Mouse (Mus musculus) G1E (cell line): Measurements from ENCODE around the gene 5730522E02Rik. TPM values are rescaled to one million over a fixed set of nuclear protein-coding genes. Genes with fewer than 3 reads are reported as not detected.

Source experiments
- ATAC-seq: 2 replicates; pipeline ENCODE4 v1.8.0; 2016; ENCODE audit warnings: mild to moderate bottlenecking; ENCODE audit not compliant: insufficient number of reproducible peaks, poor library complexity, low FRiP score, severe bottlenecking; ENCODE audit errors: extremely low read depth
- DNase-seq: peaks from one replicate; pipeline ENCODE4 v3.0.0; 2012; ENCODE audit warnings: low spot score
- H3K27me3 ChIP-seq: 2 replicates; pipeline ENCODE4 v1.6.1; 2012; ENCODE audit warnings: mild to moderate bottlenecking, low read length, inconsistent platforms; ENCODE audit not compliant: insufficient read depth
- H3K36me3 ChIP-seq: replicated peaks from 2 replicates; pipeline ENCODE3; 2012; ENCODE audit warnings: mild to moderate bottlenecking, inconsistent platforms
- H3K4me1 ChIP-seq: 2 replicates; pipeline ENCODE4 v1.6.1; 2012; ENCODE audit warnings: low read depth, low read length, inconsistent platforms, mixed read lengths; ENCODE audit not compliant: insufficient read depth
- H3K4me3 ChIP-seq: 2 replicates; pipeline ENCODE4 v1.5.1; 2012; ENCODE audit warnings: low read depth, mild to moderate bottlenecking, inconsistent platforms, low read length, moderate library complexity, mixed read lengths
- H3K9me3 ChIP-seq: replicated peaks from 2 replicates; pipeline ENCODE4 v1.6.1; 2012; ENCODE audit warnings: inconsistent platforms
- CTCF ChIP-seq: IDR thresholded peaks from 2 replicates; pipeline ENCODE4 v1.5.1; 2012; ENCODE audit warnings: low read depth, low read length, inconsistent platforms, mixed read lengths
- GATA1 ChIP-seq: IDR thresholded peaks from 2 replicates; pipeline ENCODE4 v1.6.1; 2012; ENCODE audit warnings: borderline replicate concordance, low read length, inconsistent platforms, mixed read lengths
- GATA2 ChIP-seq: IDR thresholded peaks from 2 replicates; pipeline ENCODE4 v1.6.1; 2012; ENCODE audit warnings: low read depth, low read length, inconsistent platforms, borderline replicate concordance
- POLR2AphosphoS5 ChIP-seq: IDR thresholded peaks from 2 replicates; pipeline ENCODE4 v1.6.1; 2012; ENCODE audit warnings: low read depth, low read length, inconsistent platforms; ENCODE audit not compliant: insufficient replicate concordance
- TAL1 ChIP-seq: conservative IDR thresholded peaks from 2 replicates; pipeline ENCODE4 v1.6.1; 2012; ENCODE audit warnings: low read depth, low read length, inconsistent platforms, mixed read lengths
- polyA plus RNA-seq: library from polyadenylated mRNA; stranded (reverse); fragments of >175 nt; gene quantifications from 2 replicates; pipeline ENCODE4 v1.2.3, GENCODE M21; 2012
- total RNA-seq, 2 experiments: library from RNA; stranded (forward) in 1 of 2; stranded (reverse) in 1 of 2; fragments of 200-1000 nt in 1 of 2; fragments of >200 nt in 1 of 2; fragmentation: Nextera tagmentation in 1 of 2; gene quantifications; 2 replicates each; pipeline ENCODE4 v1.2.3; 2014 to 2017

5730522E02Rik gene
- total and polyA plus RNA-seq, 3 experiments: 0.44 TPM; not detected in 2

- no peak for DNase-seq
- H3K36me3 ChIP-seq: no peaks in the 10 kb centered on the region
- TF ChIP-seq POLR2AphosphoS5 (no peak), GATA1 (no peak), CTCF (no peak), GATA2 (no peak), TAL1 (no peak)
These were observed 466.9 kb downstream of the 5730522E02Rik start for GRCm38 (mm10) chr11:25743664-25744063.

DNA sequence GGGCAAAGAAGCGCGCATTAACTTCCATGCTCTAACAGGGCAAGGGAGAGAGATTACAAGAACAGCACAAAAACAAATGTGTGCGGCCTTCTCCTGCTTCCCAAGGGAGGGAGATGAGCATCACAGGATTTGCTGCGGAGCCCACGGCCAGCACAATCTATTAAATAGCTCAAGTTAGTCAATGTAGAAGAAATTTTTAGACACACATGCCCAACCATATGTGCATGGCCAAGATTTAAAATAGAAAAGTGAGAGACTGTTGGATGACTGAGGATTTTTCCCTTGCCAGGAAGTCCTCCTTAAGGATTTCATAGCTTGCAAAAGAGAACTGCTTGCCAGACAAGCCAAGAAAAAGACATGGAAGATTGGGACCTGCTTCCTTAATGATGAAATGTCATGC is 473.3 kb downstream of the 5730522E02Rik start:
- H3K9me3 ChIP-seq: no peaks in the 10 kb centered on the region
- no peak for TF ChIP-seq CTCF
- TF ChIP-seq TAL1: no peak
- H3K4me1 ChIP-seq: no peaks in the 10 kb centered on the region
- DNase-seq: no peak
- H3K27me3 ChIP-seq: no peaks in the 10 kb centered on the region
- H3K4me3 ChIP-seq: no peak overlapping the region
- no peak for ATAC-seq
- H3K36me3 ChIP-seq: no peaks in the 10 kb centered on the region

More at GRCm38 (mm10) chr11:25743664-25744063, 466.9 kb downstream of the 5730522E02Rik start:
- ATAC-seq: no peak
- Histone ChIP-seq H3K27me3 (no peaks in the 10 kb centered on the region), H3K4me1 (no peaks in the 10 kb centered on the region), H3K4me3 (no peak overlapping the region), H3K9me3 (no peaks in the 10 kb centered on the region)

DNA sequence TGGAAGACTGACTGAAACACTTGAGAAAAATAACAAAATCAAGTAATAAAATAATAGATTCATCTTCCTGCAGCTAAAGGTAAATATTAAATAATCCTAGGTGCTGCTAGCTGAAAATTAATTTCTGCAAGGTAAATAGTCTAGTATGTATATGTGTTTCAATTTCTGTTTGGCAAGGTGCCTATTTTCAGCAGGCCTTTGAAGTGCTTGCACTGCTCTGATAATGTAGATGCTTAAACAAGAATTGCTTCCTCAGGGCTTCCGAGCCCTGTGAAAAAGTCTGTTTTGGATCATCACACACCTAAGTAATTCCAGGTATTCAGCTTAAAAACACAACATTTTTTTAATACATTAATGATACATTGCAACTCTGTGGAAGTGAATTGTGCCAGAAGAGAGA is 481.1 kb downstream of the 5730522E02Rik start:
- H3K27me3 ChIP-seq: no peaks in the 10 kb centered on the region
- H3K4me1 ChIP-seq: no peaks in the 10 kb centered on the region
- H3K9me3 ChIP-seq: no peaks in the 10 kb centered on the region
- ATAC-seq (no peak), DNase-seq (no peak)
- H3K36me3 ChIP-seq: no peaks in the 10 kb centered on the region
- TF ChIP-seq POLR2AphosphoS5: no peak
- no peak for TF ChIP-seq CTCF
- no peak for TF ChIP-seq TAL1
- TF ChIP-seq GATA2: no peak
- TF ChIP-seq GATA1: no peak
- no peak overlapping the region for H3K4me3 ChIP-seq

- H3K4me3 ChIP-seq: no peak overlapping the region
- H3K27me3 ChIP-seq: no peaks in the 10 kb centered on the region
- DNase-seq (no peak), ATAC-seq (no peak)
- H3K9me3 ChIP-seq: no peaks in the 10 kb centered on the region
- H3K36me3 ChIP-seq: no peaks in the 10 kb centered on the region
- TF ChIP-seq GATA2 (no peak), CTCF (no peak), TAL1 (no peak), POLR2AphosphoS5 (no peak), GATA1 (no peak)
- no peaks in the 10 kb centered on the region for H3K4me1 ChIP-seq
These were observed 494.9 kb downstream of the 5730522E02Rik start for GRCm38 (mm10) chr11:25715447-25716321.

DNA sequence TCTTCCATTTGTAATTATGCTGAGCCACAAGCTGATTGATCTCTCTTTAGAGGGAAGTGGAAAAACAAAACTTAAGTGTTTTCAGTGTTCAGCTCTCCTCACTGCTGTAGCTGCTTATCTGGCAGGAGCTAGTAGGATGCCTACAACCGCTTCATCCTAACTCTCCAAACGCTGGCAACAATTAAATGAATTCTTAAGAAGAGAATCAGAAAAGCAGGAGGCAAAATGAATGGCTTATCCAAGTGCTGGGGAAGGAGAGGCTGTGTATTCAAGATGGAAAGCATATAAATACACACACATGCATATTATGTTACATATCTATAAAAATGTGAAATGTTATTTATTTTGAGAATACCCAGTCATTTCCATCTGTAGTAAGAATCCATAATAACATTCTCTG is 500.0 kb downstream of the 5730522E02Rik start:
- no peak for ATAC-seq
- H3K4me1 ChIP-seq: no peaks in the 10 kb centered on the region
- H3K4me3 ChIP-seq: no peak overlapping the region
- DNase-seq: no peak
- H3K27me3 ChIP-seq: no peaks in the 10 kb centered on the region
- TF ChIP-seq GATA2 (no peak), CTCF (no peak), POLR2AphosphoS5 (no peak), TAL1 (no peak), GATA1 (no peak)
- H3K36me3 ChIP-seq: no peaks in the 10 kb centered on the region
- no peaks in the 10 kb centered on the region for H3K9me3 ChIP-seq

DNA sequence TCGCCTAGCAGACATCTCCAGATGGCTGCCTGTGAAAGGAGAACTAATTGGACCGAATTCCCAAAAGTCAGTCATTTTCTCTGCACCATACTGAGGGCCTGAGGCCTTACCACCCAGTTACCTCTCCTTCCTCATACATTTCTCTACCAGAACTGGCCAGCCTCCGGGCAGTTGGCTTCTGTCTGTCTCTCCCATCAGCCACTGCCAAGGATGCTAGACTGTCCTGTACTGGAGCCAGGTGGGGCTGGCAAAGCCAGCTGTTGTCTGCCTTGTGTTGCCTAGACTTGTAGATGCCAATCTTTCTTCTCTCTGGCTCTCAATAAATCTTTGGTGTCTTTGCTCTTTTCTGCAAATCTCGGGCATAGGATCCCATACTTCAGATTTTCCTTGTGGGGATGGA is 500.7 kb downstream of the 5730522E02Rik start:
- no peaks in the 10 kb centered on the region for H3K27me3 ChIP-seq
- ATAC-seq (no peak), DNase-seq (no peak)
- no peaks in the 10 kb centered on the region for H3K9me3 ChIP-seq
- no peaks in the 10 kb centered on the region for H3K4me1 ChIP-seq
- TF ChIP-seq GATA2 (no peak), GATA1 (no peak), POLR2AphosphoS5 (no peak), CTCF (no peak), TAL1 (no peak)
- H3K36me3 ChIP-seq: no peaks in the 10 kb centered on the region
- no peak overlapping the region for H3K4me3 ChIP-seq
